Mouse (Mus musculus) cerebellum, adult 2 months (tissue): ENCODE data around the gene Wdr91.

Source experiments
- CTCF ChIP-seq: fragments of 200-500 bp; IDR thresholded peaks from 2 replicates; pipeline ENCODE4 v1.5.1; 2011; ENCODE audit warnings: low read depth, mild to moderate bottlenecking, control low read depth, low read length, moderate library complexity, borderline replicate concordance; ENCODE audit not compliant: insufficient read depth
- POLR2A ChIP-seq: fragments of 200-500 bp; IDR thresholded peaks from 2 replicates; pipeline ENCODE4 v1.6.1; 2011; ENCODE audit warnings: low read length, control low read depth, borderline replicate concordance; ENCODE audit not compliant: insufficient read depth

GRCm38 (mm10) chr6:34907121-34907614 lies 3.5 kb downstream of the Wdr91 start:
- TF ChIP-seq CTCF (no peak), POLR2A (no peak)
